Mouse (Mus musculus) midbrain, embryonic 13.5 days (tissue): Measurements from ENCODE around the gene Ppm1k. TPM values are rescaled to one million over a fixed set of nuclear protein-coding genes. Genes with fewer than 3 reads are reported as not detected.

Experiments
- ATAC-seq: fragments of 200-750 bp; cut with Nextera tagmentation; 2 replicates; pipeline ENCODE4 v1.8.0; 2017; ENCODE audit warnings: mild to moderate bottlenecking, moderate TSS enrichment, moderate library complexity
- H3K27ac ChIP-seq: fragments of 300-500 bp; sonication (generic); 2 replicates; pipeline ENCODE4 v1.5.1; 2015; ENCODE audit warnings: inconsistent platforms, mild to moderate bottlenecking, moderate library complexity
- H3K27me3 ChIP-seq: fragments of 300-500 bp; sonication (generic); 2 replicates; pipeline ENCODE4 v1.6.1; 2015; ENCODE audit warnings: mild to moderate bottlenecking, inconsistent platforms
- H3K36me3 ChIP-seq: fragments of 300-500 bp; sonication (generic); 2 replicates; pipeline ENCODE4 v1.6.1; 2015; ENCODE audit warnings: mild to moderate bottlenecking, inconsistent platforms
- H3K4me1 ChIP-seq: fragments of 300-500 bp; sonication (generic); replicated peaks from 2 replicates; pipeline ENCODE4 v1.6.1; 2015; ENCODE audit warnings: inconsistent platforms
- H3K4me2 ChIP-seq: fragments of 300-500 bp; sonication (generic); replicated peaks from 2 replicates; pipeline ENCODE4 v1.6.1; 2015; ENCODE audit warnings: moderate library complexity, mild to moderate bottlenecking, inconsistent platforms
- H3K4me3 ChIP-seq: fragments of 300-500 bp; sonication (generic); replicated peaks from 2 replicates; pipeline ENCODE4 v1.5.1; 2015; ENCODE audit warnings: mild to moderate bottlenecking, inconsistent platforms
- H3K9ac ChIP-seq: fragments of 300-500 bp; sonication (generic); replicated peaks from 2 replicates; pipeline ENCODE4 v1.6.1; 2015; ENCODE audit warnings: mild to moderate bottlenecking, inconsistent platforms
- H3K9me3 ChIP-seq: fragments of 300-500 bp; sonication (generic); 2 replicates; pipeline ENCODE4 v1.6.1; 2016; ENCODE audit warnings: mild to moderate bottlenecking, inconsistent platforms
- WGBS: fragments of 180-500 bp; shearing (Covaris S2); methylation state at CpG from one replicate; pipeline ENCODE4 v1.1.7; 2015; 5-methylcytosine and 5-hydroxymethylcytosine counted together
- polyA plus RNA-seq: library from polyadenylated mRNA; unstranded; fragments of >200 nt; fragmentation: Nextera tagmentation; extraction: Ambion mirVana; gene quantifications from 2 replicates; pipeline ENCODE4 v1.2.1, GENCODE M21; 2015

Ppm1k gene
- polyA plus RNA-seq, result 6.3 and 7.5 TPM in 2 replicates

DNA sequence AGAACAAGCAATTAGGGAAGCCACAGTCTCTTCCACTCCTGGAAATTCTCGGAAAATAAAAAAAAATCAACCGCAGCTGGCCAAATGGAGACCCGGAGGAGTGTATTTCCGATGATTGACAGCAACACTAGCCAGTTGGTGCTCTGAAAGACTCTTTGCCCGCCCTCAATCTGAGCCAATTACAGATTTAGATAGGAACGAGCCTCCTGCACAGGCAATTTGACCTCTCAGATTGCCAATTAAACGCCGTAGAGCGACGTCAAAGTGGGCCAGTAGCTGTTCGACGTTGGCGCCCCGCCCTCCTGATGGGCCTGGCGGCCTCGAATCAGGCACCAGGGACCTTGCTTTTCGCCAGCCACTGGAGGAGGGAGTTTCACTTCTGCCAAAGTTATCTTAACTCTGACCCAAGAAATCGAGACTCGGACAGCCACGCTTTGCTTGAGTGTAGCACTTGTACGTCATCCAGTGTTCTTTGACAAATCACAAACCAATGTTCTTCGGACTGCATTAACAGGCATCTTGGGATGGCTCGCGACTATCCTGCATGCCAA is at the start of gene Ppm1k:
Gene Ppm1k, minus strand, starts transcription at position 83 of the 551 bp plus-strand sequence.
- Histone ChIP-seq H3K36me3 (no peaks in the 10 kb centered on the region), H3K4me2 (peak within 1 kb of the TSS; percentile 80), H3K4me1 (peaks cover 13% of the 10 kb centered on the region), H3K4me3 (peak within 1 kb of the TSS; percentile 86), H3K27ac (peak within 1 kb of the TSS; percentile 57), H3K9ac (peak within 1 kb of the TSS; percentile 85), H3K27me3 (no peaks in the 10 kb centered on the region), H3K9me3 (no peaks in the 10 kb centered on the region)
- peak; percentile 99 for ATAC-seq
- under 1% methylated on average over 24 of the region's 24 CpGs for WGBS

DNA sequence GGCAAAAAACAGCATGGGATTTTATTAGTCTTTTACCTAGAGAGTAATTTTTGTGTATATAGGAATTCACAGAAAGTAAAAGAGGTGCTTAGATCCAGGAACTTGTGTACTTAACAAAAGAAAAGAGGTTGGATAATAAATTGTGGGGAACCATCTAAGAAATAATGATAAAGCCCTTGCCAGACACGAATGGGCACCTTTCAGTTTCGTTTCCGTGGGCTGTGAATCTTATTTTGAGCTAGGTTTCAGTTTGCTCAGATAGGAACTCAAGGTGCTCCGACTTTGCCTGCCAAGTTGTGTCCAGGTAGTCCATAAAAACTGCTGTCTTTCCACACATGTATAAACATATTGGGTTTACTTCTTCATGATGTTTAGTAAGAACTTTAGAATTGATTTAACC is 47.1 kb upstream of the Ppm1k start:
- Histone ChIP-seq H3K9ac (no peak overlapping the region), H3K27me3 (no peaks in the 10 kb centered on the region), H3K4me3 (no peak overlapping the region), H3K4me1 (peaks cover 7% of the 10 kb centered on the region; the same call in 1 of the 2 replicates), H3K9me3 (no peaks in the 10 kb centered on the region), H3K27ac (no peak overlapping the region), H3K4me2 (no peak overlapping the region), H3K36me3 (no peaks in the 10 kb centered on the region)
- WGBS, result 84% methylated on average over 4 of the region's 4 CpGs
- ATAC-seq, result no peak

DNA sequence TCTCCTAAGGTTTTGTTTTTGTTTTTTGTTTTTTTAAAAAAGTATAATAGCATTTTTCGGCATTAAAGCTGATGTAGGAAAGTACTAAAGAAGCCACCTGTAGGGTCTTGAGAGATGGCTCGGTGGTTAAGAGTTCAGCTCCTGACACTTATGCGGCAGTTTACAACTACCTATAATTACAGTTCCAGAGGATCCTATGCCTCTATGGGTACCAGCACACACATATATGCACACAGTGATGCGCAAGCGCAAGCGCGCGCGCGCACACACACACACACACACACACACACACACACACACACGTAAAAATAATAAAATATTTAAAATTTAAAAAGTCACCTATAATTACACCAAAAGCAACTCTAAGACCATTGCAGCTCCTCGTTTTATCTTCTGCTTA is 46.3 kb upstream of the Ppm1k start:
- Histone ChIP-seq H3K4me2 (peak overlapping the region; percentile 53; the same call in 1 of the 2 replicates), H3K36me3 (no peaks in the 10 kb centered on the region), H3K27ac (no peak overlapping the region), H3K4me1 (peaks cover 7% of the 10 kb centered on the region; the same call in 1 of the 2 replicates), H3K9ac (no peak overlapping the region), H3K9me3 (no peaks in the 10 kb centered on the region), H3K4me3 (0 out of 2 replicates have a peak overlapping the region, but pooled peaks have one; percentile 37), H3K27me3 (no peaks in the 10 kb centered on the region)
- ATAC-seq, result no peak
- WGBS, result 91% methylated on average over 12 of the region's 12 CpGs

DNA sequence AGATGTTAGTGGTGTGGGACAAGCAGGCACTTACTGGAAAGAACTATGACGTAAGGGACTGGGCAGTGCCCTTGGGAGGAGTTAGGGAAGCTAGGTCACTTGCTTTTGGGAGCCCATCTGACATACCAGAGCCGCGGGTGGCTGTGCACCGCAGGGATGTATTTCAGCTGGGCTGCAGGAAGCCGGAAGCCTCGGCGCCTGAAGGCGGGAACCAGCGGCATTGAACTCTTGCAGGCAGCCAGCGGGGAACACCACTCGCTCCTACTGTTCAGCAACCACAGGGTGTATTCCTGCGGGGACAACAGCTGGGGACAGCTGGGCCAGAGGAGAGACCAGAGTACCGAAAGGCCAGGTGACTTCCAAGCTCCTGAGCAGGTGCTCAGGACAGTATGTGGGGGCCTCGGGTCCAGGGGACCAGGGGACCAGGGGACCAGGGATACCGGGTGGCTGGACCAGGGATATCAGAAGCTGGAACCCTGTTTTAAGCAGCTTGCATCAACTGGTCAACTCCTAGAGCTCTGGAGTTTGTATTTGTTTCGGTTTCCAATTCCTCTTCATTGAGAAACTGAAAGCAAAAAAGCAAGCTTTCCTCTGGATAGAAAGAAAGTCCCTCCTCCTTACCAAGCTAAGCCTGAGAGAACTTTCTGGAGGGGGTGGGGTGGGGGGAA is 45.7 kb upstream of the Ppm1k start, which contains the start of gene Herc6:
Gene Herc6, plus strand, starts transcription at position 120 of the 668 bp plus-strand sequence.
- Histone ChIP-seq H3K36me3 (no peaks in the 10 kb centered on the region), H3K4me1 (peaks cover 7% of the 10 kb centered on the region; the same call in 1 of the 2 replicates), H3K4me2 (peak within 1 kb of the TSS; percentile 53), H3K9me3 (no peaks in the 10 kb centered on the region), H3K27ac (no peak within 1 kb of the TSS), H3K4me3 (peak within 1 kb of the TSS; percentile 37), H3K27me3 (no peaks in the 10 kb centered on the region), H3K9ac (peak within 1 kb of the TSS; percentile 36)
- WGBS, result 2% methylated on average over 16 of the region's 16 CpGs
- peak; percentile 79 for ATAC-seq

DNA sequence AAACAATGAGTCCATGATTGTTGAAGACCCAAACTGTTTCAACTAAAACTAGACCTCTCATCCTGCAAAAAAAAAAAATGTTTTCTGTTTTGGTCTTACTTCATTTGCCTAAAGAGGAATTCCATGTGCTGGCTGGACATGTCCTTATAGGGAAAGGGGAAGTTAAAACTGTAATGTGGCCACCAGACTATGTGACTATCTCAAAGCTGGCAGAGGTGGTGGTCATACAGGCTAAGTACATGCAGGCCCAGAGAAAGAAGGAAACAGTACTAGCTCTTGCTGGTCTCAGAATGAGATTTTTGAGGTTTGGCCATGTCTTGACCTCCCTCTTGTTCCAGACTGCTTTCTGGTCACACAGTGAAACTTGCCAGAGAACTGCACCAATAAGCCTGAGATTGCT is 36.3 kb upstream of the Ppm1k start:
- H3K27me3 ChIP-seq, result no peaks in the 10 kb centered on the region
- H3K4me3 ChIP-seq, result no peak overlapping the region
- no peak overlapping the region for H3K9ac ChIP-seq
- no peaks in the 10 kb centered on the region for H3K9me3 ChIP-seq
- no peak overlapping the region for H3K4me2 ChIP-seq
- ATAC-seq, result no peak
- H3K4me1 ChIP-seq, result no peaks in the 10 kb centered on the region
- no peaks in the 10 kb centered on the region for H3K36me3 ChIP-seq
- H3K27ac ChIP-seq, result no peak overlapping the region

DNA sequence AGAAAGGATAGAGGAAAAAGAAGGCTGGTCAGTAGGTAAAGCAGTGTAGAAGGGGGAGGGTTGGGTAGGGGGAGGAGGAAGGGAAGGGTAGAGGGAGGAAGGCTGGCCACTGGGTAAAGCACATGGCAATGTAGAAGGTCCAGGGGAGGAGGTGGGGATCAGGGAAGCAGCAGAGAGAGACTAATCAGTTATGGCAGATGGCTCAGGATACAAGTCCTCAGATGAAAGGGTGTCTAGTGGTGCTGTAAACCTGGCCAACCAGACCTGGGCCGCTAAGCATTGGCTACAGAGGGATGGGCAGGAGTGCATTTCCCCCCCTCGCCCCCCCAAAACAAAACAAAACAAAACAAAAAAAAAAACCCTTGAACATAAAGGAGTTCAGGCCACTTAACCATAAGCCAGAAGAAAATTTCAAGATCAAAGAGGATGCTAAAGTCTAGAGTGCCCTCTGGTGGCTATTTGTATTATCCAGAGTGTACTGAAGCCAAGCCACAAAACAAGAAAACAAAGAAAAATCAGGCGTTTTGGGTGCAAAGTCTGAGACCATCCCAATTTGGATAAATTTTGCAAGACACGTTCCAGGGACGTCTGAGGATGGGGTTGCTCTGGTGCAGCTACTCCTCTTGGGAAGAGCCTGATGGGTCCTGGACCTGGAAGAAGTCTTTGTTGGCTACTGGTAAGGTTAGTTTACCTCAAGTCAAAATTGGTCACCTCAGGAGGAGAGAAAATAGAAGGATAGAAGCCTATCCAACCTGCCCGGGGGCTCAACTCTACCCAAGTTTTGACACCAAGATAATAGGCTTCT is 35.1 kb upstream of the Ppm1k start:
- Histone ChIP-seq H3K4me2 (no peak overlapping the region), H3K4me1 (no peaks in the 10 kb centered on the region), H3K36me3 (no peaks in the 10 kb centered on the region), H3K4me3 (no peak overlapping the region), H3K9ac (no peak overlapping the region), H3K27me3 (no peaks in the 10 kb centered on the region), H3K27ac (no peak overlapping the region), H3K9me3 (no peaks in the 10 kb centered on the region)
- 8% methylated on average over 6 of the region's 6 CpGs for WGBS
- peak; percentile 80 for ATAC-seq

DNA sequence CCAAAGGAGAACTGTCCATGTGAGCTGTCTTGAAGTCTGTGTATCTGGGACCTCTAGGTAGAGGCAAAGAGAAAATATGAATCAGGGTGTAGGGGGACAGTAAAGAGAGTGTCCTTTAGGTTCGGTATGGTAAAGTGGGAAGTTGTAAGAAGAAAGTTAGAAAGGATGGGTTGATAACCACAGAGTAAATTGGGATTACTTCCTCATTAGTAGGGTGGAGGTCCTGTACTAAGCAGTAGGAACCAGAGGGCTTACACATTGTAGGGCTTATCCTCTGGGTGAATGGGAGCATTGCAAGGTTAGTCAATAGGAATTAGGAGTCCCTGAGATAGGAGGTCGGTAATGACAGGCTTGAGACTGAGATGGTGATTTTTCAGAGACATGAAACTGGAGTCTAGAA is 32.4 kb upstream of the Ppm1k start:
- Histone ChIP-seq H3K4me2 (no peak overlapping the region), H3K9ac (no peak overlapping the region), H3K4me1 (no peaks in the 10 kb centered on the region), H3K27me3 (no peaks in the 10 kb centered on the region), H3K27ac (no peak overlapping the region), H3K9me3 (no peaks in the 10 kb centered on the region), H3K36me3 (no peaks in the 10 kb centered on the region), H3K4me3 (no peak overlapping the region)
- no peak for ATAC-seq
- 93% methylated on average over 2 of the region's 2 CpGs for WGBS

DNA sequence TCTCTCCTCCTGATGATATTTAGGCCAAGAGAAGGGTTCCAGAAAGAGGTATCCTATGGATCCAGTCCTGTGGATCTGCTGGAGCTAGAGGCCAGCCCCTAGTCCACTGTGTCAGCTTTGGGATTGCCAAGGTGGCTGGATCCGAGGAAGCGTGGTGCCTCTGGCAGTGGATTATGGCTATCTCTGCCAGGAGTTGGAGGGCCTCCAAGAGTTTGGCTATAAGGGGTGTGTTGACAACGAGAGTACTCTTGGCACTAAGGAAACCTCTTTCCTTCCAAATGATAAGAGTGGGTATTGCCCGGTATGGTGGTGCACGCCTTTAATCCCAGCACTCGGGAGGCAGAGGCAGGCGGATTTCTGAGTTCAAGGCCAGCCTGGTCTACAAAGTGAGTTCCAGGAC is 30.2 kb upstream of the Ppm1k start:
- no peaks in the 10 kb centered on the region for H3K27me3 ChIP-seq
- ATAC-seq, result no peak
- no peak overlapping the region for H3K4me2 ChIP-seq
- WGBS, result 93% methylated on average over 7 of the region's 7 CpGs
- H3K9me3 ChIP-seq, result no peaks in the 10 kb centered on the region
- no peaks in the 10 kb centered on the region for H3K36me3 ChIP-seq
- H3K4me1 ChIP-seq, result no peaks in the 10 kb centered on the region
- no peak overlapping the region for H3K4me3 ChIP-seq
- H3K9ac ChIP-seq, result no peak overlapping the region
- H3K27ac ChIP-seq, result no peak overlapping the region

DNA sequence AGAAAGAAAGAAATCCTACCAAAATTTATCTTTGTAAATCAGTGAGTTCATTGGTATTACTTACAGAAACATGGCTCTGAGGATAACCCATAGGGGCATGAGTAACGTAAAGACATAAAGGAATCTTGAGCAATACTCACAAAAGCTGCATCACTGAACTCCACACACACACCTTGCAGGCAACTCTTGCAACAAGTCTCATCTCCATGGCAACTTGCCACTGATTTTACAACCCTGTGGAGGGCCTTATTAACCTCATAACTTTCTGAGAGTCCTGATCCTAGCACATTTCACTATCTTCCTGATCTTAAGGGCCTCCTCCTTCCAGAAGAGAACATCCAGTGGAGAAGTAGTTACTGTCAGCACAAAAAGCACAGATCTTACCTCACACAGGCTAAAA is 28.2 kb upstream of the Ppm1k start:
- Histone ChIP-seq H3K4me3 (no peak overlapping the region), H3K9ac (no peak overlapping the region), H3K27me3 (no peaks in the 10 kb centered on the region), H3K4me1 (no peaks in the 10 kb centered on the region), H3K9me3 (no peaks in the 10 kb centered on the region), H3K36me3 (no peaks in the 10 kb centered on the region), H3K4me2 (no peak overlapping the region), H3K27ac (no peak overlapping the region)
- no peak for ATAC-seq
- 83% methylated on average over 1 of the region's 1 CpGs for WGBS

DNA sequence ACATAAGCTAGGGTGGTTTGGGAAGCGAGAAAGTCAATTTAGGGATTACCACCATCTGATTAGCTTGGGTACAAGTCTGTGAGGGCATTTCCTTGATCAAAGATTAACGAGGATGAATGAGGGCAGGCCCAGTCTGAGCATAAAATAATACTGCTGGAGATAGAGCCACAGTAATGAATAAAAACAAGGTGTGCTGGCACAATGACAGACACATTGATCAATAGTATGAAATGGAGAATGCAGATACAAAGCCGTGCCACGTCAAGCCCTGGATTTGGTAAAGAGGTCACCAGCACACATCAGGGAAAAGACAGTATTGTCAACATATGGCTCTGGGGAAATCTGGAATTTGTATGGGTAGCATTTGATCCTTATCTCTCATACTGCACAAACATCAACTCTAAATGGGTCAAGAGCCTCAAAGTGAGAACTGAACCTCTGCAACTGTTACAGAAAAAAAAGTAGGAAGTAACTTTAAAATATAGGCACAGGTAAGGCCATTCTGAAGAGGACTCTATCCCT is 22.6 kb upstream of the Ppm1k start:
- no peak overlapping the region for H3K4me2 ChIP-seq
- no peak overlapping the region for H3K27ac ChIP-seq
- H3K4me3 ChIP-seq, result no peak overlapping the region
- 55% methylated on average over 4 of the region's 4 CpGs for WGBS
- no peak for ATAC-seq
- no peaks in the 10 kb centered on the region for H3K9me3 ChIP-seq
- no peaks in the 10 kb centered on the region for H3K27me3 ChIP-seq
- H3K9ac ChIP-seq, result no peak overlapping the region
- H3K4me1 ChIP-seq, result no peaks in the 10 kb centered on the region
- no peaks in the 10 kb centered on the region for H3K36me3 ChIP-seq

DNA sequence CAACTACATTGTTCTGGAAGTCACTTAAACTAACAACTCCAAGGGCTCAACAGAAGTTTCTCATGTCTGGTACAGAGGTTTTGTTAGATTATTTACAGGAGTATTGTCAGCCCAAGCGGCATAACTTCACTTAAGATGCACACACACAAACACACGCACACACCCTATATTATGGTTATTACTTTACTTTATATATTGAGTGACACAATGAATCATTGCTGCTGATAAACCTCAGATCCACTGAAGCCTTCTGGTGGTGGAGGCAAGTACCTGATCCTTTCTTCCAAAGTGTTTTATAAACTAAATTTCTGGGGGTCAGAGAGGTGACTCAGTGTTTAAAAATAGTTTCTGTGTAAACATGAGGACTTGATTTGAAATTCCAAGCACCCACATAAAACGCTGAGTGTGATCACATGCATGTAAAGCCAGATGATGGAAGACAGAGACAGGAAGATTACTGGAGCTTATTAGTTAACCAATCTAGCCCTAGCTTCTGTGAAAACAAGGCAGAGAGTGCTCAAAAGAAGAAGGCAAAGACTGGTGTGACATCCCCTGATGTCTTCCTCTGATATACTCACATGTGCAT is 16.0 kb upstream of the Ppm1k start:
- no peaks in the 10 kb centered on the region for H3K9me3 ChIP-seq
- WGBS, result 84% methylated on average over 3 of the region's 3 CpGs
- H3K4me3 ChIP-seq, result no peak overlapping the region
- no peaks in the 10 kb centered on the region for H3K4me1 ChIP-seq
- H3K4me2 ChIP-seq, result no peak overlapping the region
- H3K27ac ChIP-seq, result no peak overlapping the region
- no peak overlapping the region for H3K9ac ChIP-seq
- no peaks in the 10 kb centered on the region for H3K27me3 ChIP-seq
- ATAC-seq, result no peak
- H3K36me3 ChIP-seq, result no peaks in the 10 kb centered on the region

DNA sequence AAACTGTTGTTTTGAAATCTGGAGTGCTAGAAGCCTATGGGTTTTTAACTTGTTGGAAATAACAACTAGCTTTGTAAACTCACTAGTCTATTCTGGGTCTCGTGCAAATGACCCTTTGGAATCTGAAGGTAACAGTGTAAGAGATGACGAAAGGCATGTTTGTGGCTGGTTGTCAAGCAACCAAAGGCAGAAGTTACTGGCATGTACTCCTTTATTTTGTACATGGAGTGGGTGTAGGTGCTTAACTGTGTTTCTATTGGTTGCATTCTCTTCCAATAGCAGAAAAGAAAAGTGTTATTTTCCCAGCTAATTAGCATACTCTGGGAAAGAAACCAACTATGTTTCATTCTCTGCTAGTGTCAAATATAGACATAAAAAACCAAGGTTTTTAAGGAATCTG is 9.6 kb upstream of the Ppm1k start:
- no peaks in the 10 kb centered on the region for H3K9me3 ChIP-seq
- 74% methylated on average over 2 of the region's 2 CpGs for WGBS
- ATAC-seq, result no peak
- no peak overlapping the region for H3K4me3 ChIP-seq
- H3K4me2 ChIP-seq, result no peak overlapping the region
- H3K27me3 ChIP-seq, result no peaks in the 10 kb centered on the region
- H3K36me3 ChIP-seq, result no peaks in the 10 kb centered on the region
- H3K4me1 ChIP-seq, result no peaks in the 10 kb centered on the region
- H3K9ac ChIP-seq, result no peak overlapping the region
- H3K27ac ChIP-seq, result no peak overlapping the region
